Mouse (Mus musculus) limb, embryonic 11.5 days (tissue): ENCODE data around the gene Rab23. TPM values are rescaled to one million over a fixed set of nuclear protein-coding genes. Genes with fewer than 3 reads are reported as not detected.

Source experiments
- ATAC-seq: fragments of 200-750 bp; cut with Nextera tagmentation; 2 replicates; pipeline ENCODE4 v1.8.0; 2017; ENCODE audit warnings: low read depth; ENCODE audit not compliant: insufficient number of reproducible peaks, low FRiP score, low TSS enrichment
- DNase-seq: peaks from one replicate; pipeline ENCODE4 v3.0.0-alpha.2; 2015; ENCODE audit warnings: low spot score
- H3K27ac ChIP-seq: fragments of 300-500 bp; sonication (generic); replicated peaks from 2 replicates; pipeline ENCODE4 v1.5.1; 2014; ENCODE audit warnings: low read depth, mild to moderate bottlenecking, low read length
- H3K27me3 ChIP-seq: fragments of 300-500 bp; sonication (generic); 2 replicates; pipeline ENCODE4 v1.6.1; 2014; ENCODE audit warnings: mild to moderate bottlenecking, low read length, mixed read lengths; ENCODE audit not compliant: control insufficient read depth, insufficient read depth
- H3K36me3 ChIP-seq: fragments of 300-500 bp; sonication (generic); 2 replicates; pipeline ENCODE4 v1.6.1; 2014; ENCODE audit warnings: mild to moderate bottlenecking, low read length, moderate library complexity, mixed read lengths; ENCODE audit not compliant: control insufficient read depth, insufficient read depth
- H3K4me1 ChIP-seq: fragments of 300-500 bp; sonication (generic); 2 replicates; pipeline ENCODE4 v1.6.1; 2014; ENCODE audit warnings: low read length, mixed read lengths; ENCODE audit not compliant: control insufficient read depth, insufficient read depth
- H3K4me2 ChIP-seq: fragments of 300-500 bp; sonication (generic); 2 replicates; pipeline ENCODE4 v1.6.1; 2014; ENCODE audit warnings: low read depth, mild to moderate bottlenecking, moderate library complexity; ENCODE audit not compliant: severe bottlenecking
- H3K4me3 ChIP-seq: fragments of 300-500 bp; sonication (generic); 2 replicates; pipeline ENCODE4 v1.5.1; 2014; ENCODE audit warnings: low read depth, low read length
- H3K9ac ChIP-seq: fragments of 300-500 bp; sonication (generic); 2 replicates; pipeline ENCODE4 v1.6.1; 2014; ENCODE audit warnings: mild to moderate bottlenecking, low read length
- H3K9me3 ChIP-seq: fragments of 300-500 bp; sonication (generic); 2 replicates; pipeline ENCODE4 v1.6.1; 2016; ENCODE audit warnings: low read length; ENCODE audit not compliant: control insufficient read depth
- WGBS: fragments of 180-500 bp; shearing (Covaris S2); extraction: QIAGEN DNeasy Blood & Tissue Kit; methylation state at CpG from one replicate; pipeline ENCODE4 v1.1.7; 2014; 5-methylcytosine and 5-hydroxymethylcytosine counted together
- polyA plus RNA-seq: library from polyadenylated mRNA; unstranded; fragments of >200 nt; fragmentation: Nextera tagmentation; extraction: Ambion mirVana; gene quantifications from 2 replicates; pipeline ENCODE4 v1.2.1, GENCODE M21; 2014

The Rab23 gene
- polyA plus RNA-seq, 1 experiment from 2014 or later = 35.6 TPM

DNA sequence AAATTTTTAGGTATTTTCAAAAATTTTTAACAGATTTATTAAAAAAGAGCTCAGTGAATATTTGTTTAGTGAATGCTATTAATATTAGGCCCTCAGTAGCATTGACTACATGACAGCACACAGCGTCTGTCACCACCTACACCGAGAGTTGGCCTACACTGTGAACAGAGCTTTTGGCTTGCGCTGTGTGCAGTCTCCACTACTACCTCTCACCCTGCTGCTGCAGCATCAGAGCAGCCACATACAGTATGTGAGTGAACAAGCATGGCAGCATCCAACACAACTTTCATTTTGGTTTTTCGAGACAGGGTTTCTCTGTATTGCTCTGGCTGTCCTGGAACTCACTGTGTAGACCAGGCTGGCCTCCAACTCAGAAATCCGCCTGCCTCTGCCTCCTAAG, 64.9 kb downstream of the Rab23 start:
- Histone ChIP-seq H3K4me1 (no peaks in the 10 kb centered on the region), H3K27me3 (no peaks in the 10 kb centered on the region), H3K36me3 (peaks cover 3% of the 10 kb centered on the region; the same call in 1 of the 2 replicates), H3K4me3 (no peak overlapping the region), H3K9me3 (no peaks in the 10 kb centered on the region), H3K27ac (no peak overlapping the region), H3K4me2 (no peak overlapping the region), H3K9ac (no peak overlapping the region)
- ATAC-seq (no peak), DNase-seq (no peak)
- 96% methylated on average over 5 of the region's 5 CpGs for WGBS

DNA sequence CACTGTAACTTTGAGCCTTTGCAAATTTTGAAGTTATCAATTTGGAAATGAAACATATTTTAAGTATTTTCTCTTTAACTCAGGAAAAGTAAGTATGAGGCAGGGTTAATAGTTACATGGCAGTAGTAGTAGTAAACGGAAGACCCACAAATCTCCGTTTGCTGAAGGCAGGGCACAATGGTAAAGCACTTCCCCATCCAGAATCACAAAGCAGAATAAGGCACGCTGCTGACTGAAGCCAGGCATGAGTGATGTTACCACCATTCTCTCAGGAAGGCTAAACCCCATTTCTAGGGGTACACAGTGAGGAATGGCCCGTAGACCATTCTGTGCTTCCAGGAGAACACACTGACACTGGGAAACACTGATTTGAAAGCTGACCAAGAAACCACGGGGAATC, 68.4 kb downstream of the Rab23 start:
- H3K36me3 ChIP-seq = peaks cover 3% of the 10 kb centered on the region; the same call in 1 of the 2 replicates
- H3K4me1 ChIP-seq = no peaks in the 10 kb centered on the region
- H3K9me3 ChIP-seq = no peaks in the 10 kb centered on the region
- no peaks in the 10 kb centered on the region for H3K27me3 ChIP-seq
- H3K9ac ChIP-seq = no peak overlapping the region
- no peak for ATAC-seq
- no peak overlapping the region for H3K4me3 ChIP-seq
- no peak overlapping the region for H3K4me2 ChIP-seq
- no peak for DNase-seq
- H3K27ac ChIP-seq = no peak overlapping the region
- WGBS = 90% methylated on average over 5 of the region's 5 CpGs

- WGBS = 72% methylated on average over 3 of the region's 3 CpGs
- ATAC-seq (no peak), DNase-seq (no peak)
- Histone ChIP-seq H3K9me3 (no peaks in the 10 kb centered on the region), H3K9ac (no peak overlapping the region), H3K36me3 (peaks cover 3% of the 10 kb centered on the region; the same call in 1 of the 2 replicates), H3K4me3 (no peak overlapping the region), H3K4me1 (no peaks in the 10 kb centered on the region), H3K4me2 (no peak overlapping the region), H3K27me3 (no peaks in the 10 kb centered on the region), H3K27ac (no peak overlapping the region)
Measured at GRCm38 (mm10) chr1:33788493-33788892, 68.8 kb downstream of the Rab23 start.

Other genes starting within 250 kb of the Rab23 start
- 50.5 and 52.2 TPM in 2 replicates for gene Prim2, start 50.1 kb upstream of the Rab23 start, polyA plus RNA-seq
- 58.3 and 59.5 TPM in 2 replicates for gene Bag2, start 37.9 kb downstream of the Rab23 start, polyA plus RNA-seq
- 39.9 and 42.7 TPM in 2 replicates for gene Zfp451, start 94.7 kb downstream of the Rab23 start, polyA plus RNA-seq
- 0.78 and 1.5 TPM in 2 replicates for gene Bend6, start 187.9 kb downstream of the Rab23 start, polyA plus RNA-seq
- 14.7 and 18.6 TPM in 2 replicates for gene Dst, start 188.3 kb downstream of the Rab23 start, polyA plus RNA-seq